Mouse (Mus musculus): ENCODE data around the gene AW549877.

- TF ChIP-seq CTCF (IDR thresholded peaks at IDR 0.05; ENCODE audit: low read depth) (no peak), EP300 (IDR thresholded peaks at IDR 0.05; ENCODE audit: low read depth) (no peak)
These were observed 33.4 kb upstream of the AW549877 start for GRCm38 (mm10) chr15:4028960-4029359.
